Mouse (Mus musculus) hindbrain, embryonic 13.5 days (tissue): ENCODE measurements around the gene Hpn. TPM values are rescaled to one million over a fixed set of nuclear protein-coding genes. Genes with fewer than 3 reads are reported as not detected.

Source experiments
- ATAC-seq: fragments of 200-750 bp; cut with Nextera tagmentation; 2 replicates; pipeline ENCODE4 v1.8.0; 2017; ENCODE audit warnings: moderate TSS enrichment; ENCODE audit not compliant: low FRiP score
- H3K27ac ChIP-seq: fragments of 300-500 bp; sonication (generic); 2 replicates; pipeline ENCODE4 v1.5.1; 2015; ENCODE audit warnings: inconsistent platforms, mild to moderate bottlenecking, moderate library complexity
- H3K27me3 ChIP-seq: fragments of 300-500 bp; sonication (generic); 2 replicates; pipeline ENCODE4 v1.6.1; 2015; ENCODE audit warnings: mild to moderate bottlenecking, inconsistent platforms
- H3K36me3 ChIP-seq: fragments of 300-500 bp; sonication (generic); 2 replicates; pipeline ENCODE4 v1.6.1; 2015; ENCODE audit warnings: mild to moderate bottlenecking, inconsistent platforms
- H3K4me1 ChIP-seq: fragments of 300-500 bp; sonication (generic); replicated peaks from 2 replicates; pipeline ENCODE4 v1.6.1; 2015; ENCODE audit warnings: inconsistent platforms
- H3K4me2 ChIP-seq: fragments of 300-500 bp; sonication (generic); 2 replicates; pipeline ENCODE4 v1.6.1; 2015; ENCODE audit warnings: inconsistent platforms, mild to moderate bottlenecking, moderate library complexity
- H3K4me3 ChIP-seq: fragments of 300-500 bp; sonication (generic); 2 replicates; pipeline ENCODE4 v1.5.1; 2015; ENCODE audit warnings: mild to moderate bottlenecking, inconsistent platforms
- H3K9ac ChIP-seq: fragments of 300-500 bp; sonication (generic); 2 replicates; pipeline ENCODE4 v1.6.1; 2015; ENCODE audit warnings: mild to moderate bottlenecking, inconsistent platforms
- H3K9me3 ChIP-seq: fragments of 300-500 bp; sonication (generic); 2 replicates; pipeline ENCODE4 v1.6.1; 2016; ENCODE audit warnings: inconsistent platforms
- WGBS: fragments of 180-500 bp; shearing (Covaris S2); methylation state at CpG from one replicate; pipeline ENCODE4 v1.1.7; 2015; 5-methylcytosine and 5-hydroxymethylcytosine counted together
- polyA plus RNA-seq: library from polyadenylated mRNA; unstranded; fragments of >200 nt; fragmentation: Nextera tagmentation; extraction: Ambion mirVana; gene quantifications from 2 replicates; pipeline ENCODE4 v1.2.1, GENCODE M21; 2015

The Hpn gene
- polyA plus RNA-seq, 1 experiment from 2014 or later: 0.65 TPM

- Histone ChIP-seq H3K9ac (no peak overlapping the region), H3K4me3 (no peak overlapping the region), H3K27ac (no peak overlapping the region), H3K9me3 (no peaks in the 10 kb centered on the region), H3K4me2 (no peak overlapping the region), H3K4me1 (peaks cover 7% of the 10 kb centered on the region; the same call in 1 of the 2 replicates), H3K36me3 (no peaks in the 10 kb centered on the region), H3K27me3 (no peaks in the 10 kb centered on the region)
- ATAC-seq: no peak
Observed at GRCm38 (mm10) chr7:31073546-31073945, 41.5 kb downstream of the Hpn start.

- no peaks in the 10 kb centered on the region for H3K9me3 ChIP-seq
- H3K4me2 ChIP-seq: no peak overlapping the region
- 49% methylated on average over 9 of the region's 9 CpGs for WGBS
- H3K27ac ChIP-seq: no peak overlapping the region
- H3K27me3 ChIP-seq: no peaks in the 10 kb centered on the region
- ATAC-seq: no peak
- no peak overlapping the region for H3K4me3 ChIP-seq
- H3K4me1 ChIP-seq: peaks cover 7% of the 10 kb centered on the region
- no peak overlapping the region for H3K9ac ChIP-seq
- no peaks in the 10 kb centered on the region for H3K36me3 ChIP-seq
Observed at GRCm38 (mm10) chr7:31072326-31072725, 42.8 kb downstream of the Hpn start.

GRCm38 (mm10) chr7:31070324-31070723 lies 44.8 kb downstream of the Hpn start:
- H3K9ac ChIP-seq: no peak overlapping the region
- 85% methylated on average over 6 of the region's 6 CpGs for WGBS
- ATAC-seq: no peak
- H3K4me3 ChIP-seq: no peak overlapping the region
- H3K9me3 ChIP-seq: 0 out of 2 replicates have a peak, but pooled peaks cover 2% of the 10 kb centered on the region
- H3K4me1 ChIP-seq: peaks cover 7% of the 10 kb centered on the region
- H3K27ac ChIP-seq: no peak overlapping the region
- no peaks in the 10 kb centered on the region for H3K27me3 ChIP-seq
- H3K4me2 ChIP-seq: no peak overlapping the region
- no peaks in the 10 kb centered on the region for H3K36me3 ChIP-seq

GRCm38 (mm10) chr7:31069491-31069890 lies 45.6 kb downstream of the Hpn start:
- 86% methylated on average over 14 of the region's 14 CpGs for WGBS
- H3K27me3 ChIP-seq: no peaks in the 10 kb centered on the region
- no peak overlapping the region for H3K4me3 ChIP-seq
- H3K4me2 ChIP-seq: no peak overlapping the region
- 0 out of 2 replicates have a peak, but pooled peaks cover 2% of the 10 kb centered on the region for H3K9me3 ChIP-seq
- peaks cover 7% of the 10 kb centered on the region for H3K4me1 ChIP-seq
- no peak overlapping the region for H3K27ac ChIP-seq
- no peaks in the 10 kb centered on the region for H3K36me3 ChIP-seq
- no peak for ATAC-seq
- no peak overlapping the region for H3K9ac ChIP-seq

GRCm38 (mm10) chr7:31067836-31068235 lies 47.3 kb downstream of the Hpn start:
- Histone ChIP-seq H3K9ac (no peak overlapping the region), H3K4me3 (no peak overlapping the region), H3K4me2 (no peak overlapping the region), H3K27ac (no peak overlapping the region; the same call in 1 of the 2 replicates), H3K4me1 (peaks cover 7% of the 10 kb centered on the region), H3K36me3 (no peaks in the 10 kb centered on the region), H3K27me3 (no peaks in the 10 kb centered on the region), H3K9me3 (0 out of 2 replicates have a peak, but pooled peaks cover 2% of the 10 kb centered on the region)
- WGBS: 52% methylated on average over 5 of the region's 5 CpGs
- no peak for ATAC-seq

- no peaks in the 10 kb centered on the region for H3K27me3 ChIP-seq
- 0 out of 2 replicates have a peak, but pooled peaks cover 2% of the 10 kb centered on the region for H3K9me3 ChIP-seq
- no peaks in the 10 kb centered on the region; the same call in 1 of the 2 replicates for H3K4me1 ChIP-seq
- no peak for ATAC-seq
- no peak overlapping the region for H3K27ac ChIP-seq
- H3K4me2 ChIP-seq: no peak overlapping the region
- no peaks in the 10 kb centered on the region for H3K36me3 ChIP-seq
- H3K4me3 ChIP-seq: no peak overlapping the region
- no peak overlapping the region for H3K9ac ChIP-seq
- WGBS: 91% methylated on average over 12 of the region's 12 CpGs
Observed at GRCm38 (mm10) chr7:31063074-31063560, 52.0 kb downstream of the Hpn start.

GRCm38 (mm10) chr7:31060621-31061010 lies 54.5 kb downstream of the Hpn start:
- ATAC-seq: no peak
- H3K36me3 ChIP-seq: no peaks in the 10 kb centered on the region
- WGBS: 91% methylated on average over 7 of the region's 7 CpGs
- 0 out of 2 replicates have a peak, but pooled peaks cover 2% of the 10 kb centered on the region for H3K27me3 ChIP-seq
- H3K9me3 ChIP-seq: no peaks in the 10 kb centered on the region
- no peak overlapping the region for H3K4me2 ChIP-seq
- 0 out of 2 replicates have a peak, but pooled peaks cover under 1% of the 10 kb centered on the region for H3K4me1 ChIP-seq
- no peak overlapping the region for H3K4me3 ChIP-seq
- peak overlapping the region; percentile 51; the same call in 1 of the 2 replicates for H3K9ac ChIP-seq
- H3K27ac ChIP-seq: no peak overlapping the region

- WGBS: 56% methylated on average over 11 of the region's 11 CpGs
Observed at GRCm38 (mm10) chr7:31059919-31060620, 55.0 kb downstream of the Hpn start.

GRCm38 (mm10) chr7:31059108-31059507 lies 56.0 kb downstream of the Hpn start, which contains the start of gene Lgi4:
Gene Lgi4 (plus strand): TSS chr7:31059342.
- Histone ChIP-seq H3K4me3 (no peak within 1 kb of the TSS), H3K27ac (0 out of 2 replicates have a peak within 1 kb of the TSS, but pooled peaks have one; percentile 35), H3K4me1 (peaks cover 12% of the 10 kb centered on the region), H3K9ac (no peak within 1 kb of the TSS; the same call in 1 of the 2 replicates), H3K27me3 (peaks cover 12% of the 10 kb centered on the region), H3K36me3 (no peaks in the 10 kb centered on the region), H3K9me3 (no peaks in the 10 kb centered on the region), H3K4me2 (no peak within 1 kb of the TSS)
- 0 out of 2 replicates have a peak, but pooled peaks have one; percentile 41 for ATAC-seq
- 10% methylated on average over 2 of the region's 2 CpGs for WGBS

More at GRCm38 (mm10) chr7:31059919-31060620, 55.0 kb downstream of the Hpn start:
- Histone ChIP-seq H3K4me3 (no peak overlapping the region), H3K27me3 (peaks cover 2% of the 10 kb centered on the region; the same call in 1 of the 2 replicates), H3K4me1 (peaks cover 5% of the 10 kb centered on the region), H3K27ac (0 out of 2 replicates have a peak overlapping the region, but pooled peaks have one; percentile 35), H3K9me3 (no peaks in the 10 kb centered on the region), H3K36me3 (no peaks in the 10 kb centered on the region), H3K4me2 (no peak overlapping the region), H3K9ac (peak overlapping the region; percentile 51; the same call in 1 of the 2 replicates)
- ATAC-seq: no peak

- Histone ChIP-seq H3K4me1 (peaks cover 16% of the 10 kb centered on the region), H3K27ac (no peak overlapping the region), H3K9ac (no peak overlapping the region), H3K4me3 (no peak overlapping the region), H3K36me3 (no peaks in the 10 kb centered on the region), H3K4me2 (no peak overlapping the region), H3K27me3 (peaks cover 21% of the 10 kb centered on the region), H3K9me3 (no peaks in the 10 kb centered on the region)
- WGBS: 88% methylated on average over 6 of the region's 6 CpGs
- ATAC-seq: no peak
Observed at GRCm38 (mm10) chr7:31058211-31058610, 56.9 kb downstream of the Hpn start.

- no peaks in the 10 kb centered on the region for H3K9me3 ChIP-seq
- peaks cover 21% of the 10 kb centered on the region for H3K4me1 ChIP-seq
- no peaks in the 10 kb centered on the region for H3K36me3 ChIP-seq
- no peak overlapping the region for H3K4me3 ChIP-seq
- 79% methylated on average over 5 of the region's 5 CpGs for WGBS
- no peak overlapping the region for H3K4me2 ChIP-seq
- ATAC-seq: no peak
- no peak overlapping the region for H3K27ac ChIP-seq
- no peak overlapping the region for H3K9ac ChIP-seq
- H3K27me3 ChIP-seq: peaks cover 26% of the 10 kb centered on the region
Observed at GRCm38 (mm10) chr7:31057730-31058129, 57.4 kb downstream of the Hpn start.

- no peak for ATAC-seq
- 87% methylated on average over 2 of the region's 2 CpGs for WGBS
- Histone ChIP-seq H3K36me3 (no peaks in the 10 kb centered on the region), H3K27ac (no peak within 1 kb of the TSS), H3K27me3 (peaks cover 32% of the 10 kb centered on the region), H3K9me3 (no peaks in the 10 kb centered on the region), H3K9ac (no peak within 1 kb of the TSS), H3K4me3 (no peak within 1 kb of the TSS), H3K4me1 (peaks cover 27% of the 10 kb centered on the region), H3K4me2 (no peak within 1 kb of the TSS)
Observed at GRCm38 (mm10) chr7:31057071-31057470, 58.0 kb downstream of the Hpn start, which contains the start of gene Fxyd1. Gene Fxyd1 (minus strand): TSS chr7:31057199.
